ENCODE assay signal across 8 mouse cellular contexts in the genomic region with DNA sequence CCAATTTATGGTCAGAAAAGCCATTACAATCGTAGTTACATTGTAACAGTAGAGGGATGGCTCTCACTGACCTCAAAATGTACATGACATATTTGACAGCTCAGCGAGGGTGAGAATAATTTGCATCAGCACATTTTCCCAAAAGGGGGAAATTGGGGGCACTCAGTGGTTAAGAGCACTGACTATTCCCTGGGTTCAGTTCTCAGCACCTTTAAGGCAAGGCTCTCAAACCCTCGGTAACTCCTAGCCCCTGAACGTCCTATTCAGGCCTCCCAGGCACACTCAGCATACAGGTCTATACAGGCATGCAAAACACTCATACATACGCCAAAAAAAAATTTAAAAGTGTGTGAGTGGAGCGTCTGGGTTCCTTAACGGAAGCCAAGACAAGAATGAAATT. TPM values are rescaled to one million over a fixed set of nuclear protein-coding genes. Genes with fewer than 3 reads are reported as not detected.
DNase-seq lines count a peak whose midpoint lies in the region; ATAC-seq and TF ChIP-seq lines count a peak whose summit lies in the region.

No protein-coding gene starts in this region.

- TF ChIP-seq CTCF in kidney, postnatal 0 days (IDR thresholded peaks at IDR 0.05; ENCODE audit: low read depth), result no peak
- no peak for TF ChIP-seq CTCF in cerebellum, adult 2 months (IDR thresholded peaks at IDR 0.05; ENCODE audit: borderline replicate concordance, insufficient read depth, low read depth, low read length)

- H3K27ac ChIP-seq in kidney, postnatal 0 days, result no peak overlapping the region
- H3K27ac ChIP-seq in embryonic facial prominence, embryonic 14.5 days (replicated peaks; ENCODE audit: low read depth, low read length), result no peak overlapping the region
- H3K27ac ChIP-seq in limb, embryonic 11.5 days (replicated peaks; ENCODE audit: low read depth, low read length), result no peak overlapping the region
- H3K27ac ChIP-seq in neural tube, embryonic 14.5 days (ENCODE audit: low read depth, low read length), result no peak overlapping the region
- no peak overlapping the region for H3K27ac ChIP-seq in cerebellum, adult 2 months (ENCODE audit: insufficient read depth, low read length)

- no peaks in the 10 kb centered on the region for H3K36me3 ChIP-seq in kidney, postnatal 0 days (ENCODE audit: insufficient read depth, low read length)
- H3K36me3 ChIP-seq in embryonic facial prominence, embryonic 14.5 days (ENCODE audit: control insufficient read depth, insufficient read depth, low read length), result peaks cover 3% of the 10 kb centered on the region; the same call in 1 of the 2 replicates
- no peaks in the 10 kb centered on the region for H3K36me3 ChIP-seq in limb, embryonic 11.5 days (ENCODE audit: control insufficient read depth, insufficient read depth, low read length)
- no peaks in the 10 kb centered on the region for H3K36me3 ChIP-seq in neural tube, embryonic 14.5 days (ENCODE audit: control insufficient read depth, insufficient read depth, low read length)

- no peak for DNase-seq in kidney, postnatal 0 days (ENCODE audit: low spot score)
- DNase-seq in kidney, adult 8-10 months, result no peak
- no peak for DNase-seq in embryonic facial prominence, embryonic 14.5 days (ENCODE audit: low spot score)
- DNase-seq in limb, embryonic 11.5 days (ENCODE audit: low spot score), result no peak
- no peak for DNase-seq in cerebellum, adult 2 months
- DNase-seq in embryo, embryonic 11 days, result no peak
- no peak for DNase-seq in cerebellum, postnatal 4 days (ENCODE audit: low spot score in 2 of 2)

- 0 out of 2 replicates have a peak, but pooled peaks cover 4% of the 10 kb centered on the region for H3K4me1 ChIP-seq in kidney, postnatal 0 days (replicated peaks; ENCODE audit: insufficient read depth, low read length)
- H3K4me1 ChIP-seq in embryonic facial prominence, embryonic 14.5 days (ENCODE audit: control insufficient read depth, insufficient read depth, low read length), result no peaks in the 10 kb centered on the region
- no peaks in the 10 kb centered on the region for H3K4me1 ChIP-seq in limb, embryonic 11.5 days (ENCODE audit: control insufficient read depth, insufficient read depth, low read length)
- no peaks in the 10 kb centered on the region for H3K4me1 ChIP-seq in neural tube, embryonic 14.5 days (ENCODE audit: control insufficient read depth, insufficient read depth, low read length)
- H3K4me1 ChIP-seq in cerebellum, adult 2 months (ENCODE audit: control insufficient read depth, insufficient read depth, low read length), result no peaks in the 10 kb centered on the region

- no peaks in the 10 kb centered on the region for H3K9me3 ChIP-seq in kidney, postnatal 0 days (replicated peaks; ENCODE audit: low read length)
- H3K9me3 ChIP-seq in embryonic facial prominence, embryonic 14.5 days (ENCODE audit: control insufficient read depth, low read length), result 0 out of 2 replicates have a peak, but pooled peaks cover 3% of the 10 kb centered on the region
- no peaks in the 10 kb centered on the region for H3K9me3 ChIP-seq in limb, embryonic 11.5 days (ENCODE audit: control insufficient read depth, low read length)
- no peaks in the 10 kb centered on the region for H3K9me3 ChIP-seq in neural tube, embryonic 14.5 days (ENCODE audit: control insufficient read depth, low read length)

- no peaks in the 10 kb centered on the region for H3K27me3 ChIP-seq in kidney, postnatal 0 days (ENCODE audit: insufficient read depth, low read length)
- H3K27me3 ChIP-seq in embryonic facial prominence, embryonic 14.5 days (replicated peaks; ENCODE audit: control insufficient read depth, insufficient read depth, low read length), result no peaks in the 10 kb centered on the region
- H3K27me3 ChIP-seq in limb, embryonic 11.5 days (ENCODE audit: control insufficient read depth, insufficient read depth, low read length), result no peaks in the 10 kb centered on the region
- H3K27me3 ChIP-seq in neural tube, embryonic 14.5 days (ENCODE audit: control insufficient read depth, insufficient read depth, low read length), result no peaks in the 10 kb centered on the region
- no peaks in the 10 kb centered on the region for H3K27me3 ChIP-seq in cerebellum, adult 2 months (ENCODE audit: control insufficient read depth, insufficient read depth, low read length)

- H3K4me3 ChIP-seq in kidney, postnatal 0 days (replicated peaks; ENCODE audit: low read depth, low read length), result peak overlapping the region; percentile 75
- peak overlapping the region; percentile 62; the same call in 1 of the 2 replicates for H3K4me3 ChIP-seq in embryonic facial prominence, embryonic 14.5 days (ENCODE audit: low read depth, low read length)
- peak overlapping the region; percentile 64; the same call in 1 of the 2 replicates for H3K4me3 ChIP-seq in limb, embryonic 11.5 days (ENCODE audit: low read depth, low read length)
- H3K4me3 ChIP-seq in neural tube, embryonic 14.5 days (ENCODE audit: low read depth, low read length), result peak overlapping the region; percentile 58; the same call in 1 of the 2 replicates
- H3K4me3 ChIP-seq in cerebellum, adult 2 months (replicated peaks; ENCODE audit: insufficient read depth, low read depth, low read length), result no peak overlapping the region

- no peak overlapping the region for H3K9ac ChIP-seq in kidney, postnatal 0 days (ENCODE audit: low read depth, low read length)
- H3K9ac ChIP-seq in embryonic facial prominence, embryonic 14.5 days (ENCODE audit: low read depth, low read length), result peak overlapping the region; percentile 70; the same call in 1 of the 2 replicates
- no peak overlapping the region for H3K9ac ChIP-seq in limb, embryonic 11.5 days (ENCODE audit: low read length)
- no peak overlapping the region; the same call in 1 of the 2 replicates for H3K9ac ChIP-seq in neural tube, embryonic 14.5 days (replicated peaks; ENCODE audit: low read depth, low read length)

- peak overlapping the region; percentile 93 for H3K4me2 ChIP-seq in kidney, postnatal 0 days (ENCODE audit: low read length)
- H3K4me2 ChIP-seq in embryonic facial prominence, embryonic 14.5 days (ENCODE audit: low read depth, low read length), result peak overlapping the region; percentile 68
- H3K4me2 ChIP-seq in limb, embryonic 11.5 days (ENCODE audit: low read depth, severe bottlenecking), result peak overlapping the region; percentile 76; the same call in 1 of the 2 replicates
- peak overlapping the region; percentile 74 for H3K4me2 ChIP-seq in neural tube, embryonic 14.5 days (ENCODE audit: low read depth, low read length)

- no peak for TF ChIP-seq POLR2A in cerebellum, adult 2 months (IDR thresholded peaks at IDR 0.05; ENCODE audit: borderline replicate concordance, insufficient read depth, low read length)

- ATAC-seq in kidney, postnatal 0 days (replicated peaks; ENCODE audit: low FRiP score, low read depth), result no peak
- no peak for ATAC-seq in embryonic facial prominence, embryonic 14.5 days (ENCODE audit: low read depth)
- ATAC-seq in limb, embryonic 11.5 days (ENCODE audit: insufficient number of reproducible peaks, low FRiP score, low TSS enrichment, low read depth), result no peak
- peak; percentile 2; the same call in 1 of the 2 replicates for ATAC-seq in neural tube, embryonic 14.5 days (ENCODE audit: low read depth)

- 46% methylated on average over 7 of the region's 7 CpGs for WGBS in kidney, postnatal 0 days
- 48% methylated on average over 7 of the region's 7 CpGs for WGBS in embryonic facial prominence, embryonic 14.5 days
- WGBS in limb, embryonic 11.5 days, result 59% methylated on average over 7 of the region's 7 CpGs
- 53% methylated on average over 7 of the region's 7 CpGs for WGBS in neural tube, embryonic 14.5 days
- WGBS in cerebellum, adult 2 months, result 61% methylated on average over 7 of the region's 7 CpGs

RNA-seq across cellular contexts. Expression of a gene that starts 0.9 kb away (rescaled TPM):
- 8.2 and 8.5 TPM in 2 replicates for polyA plus RNA-seq in kidney, postnatal 0 days (2015; fragmentation: Nextera tagmentation; extraction: Ambion mirVana)
- 7.2 and 9.3 TPM in 2 replicates for polyA plus RNA-seq in embryonic facial prominence, embryonic 14.5 days (2014; fragmentation: Nextera tagmentation; extraction: Ambion mirVana)
- 4.7 and 5.6 TPM in 2 replicates for polyA plus RNA-seq in limb, embryonic 11.5 days (2014; fragmentation: Nextera tagmentation; extraction: Ambion mirVana)
- 5.9 and 7.6 TPM in 2 replicates for polyA plus RNA-seq in neural tube, embryonic 14.5 days (2014; fragmentation: Nextera tagmentation; extraction: Ambion mirVana)
- 5.2 and 5.4 TPM in 2 replicates for polyA plus RNA-seq in cerebellum, adult 2 months (2012; rRNA removed)
